ENCODE assay signal across 27 mouse cellular contexts in the genomic region with DNA sequence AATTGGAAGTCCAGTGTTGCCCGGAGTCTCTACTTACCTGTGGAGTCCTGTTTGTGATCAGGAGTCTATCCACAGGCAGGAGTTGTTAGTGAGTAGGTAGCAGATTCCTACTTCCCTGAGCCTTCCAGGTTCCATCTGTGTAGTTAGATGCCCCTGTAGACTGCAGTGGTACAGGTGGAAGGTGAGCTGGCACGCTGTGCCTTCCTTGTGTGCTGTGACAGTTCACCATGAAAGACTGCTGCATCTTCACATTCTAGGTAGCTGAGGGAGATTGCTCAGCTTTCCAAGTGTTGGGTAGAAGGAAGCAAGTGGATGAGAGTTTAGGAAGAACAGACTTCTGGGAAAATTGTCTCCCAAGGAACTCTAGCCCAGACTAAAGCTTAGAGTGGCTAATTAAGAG. TPM values are rescaled to one million over a fixed set of nuclear protein-coding genes. Genes with fewer than 3 reads are reported as not detected.
"Had no signal": no experiment of that assay in that cellular context is flagged by ENCODE, and none has a peak within 500 bp of the region (broad histone marks: within the 10 kb centered on the region; RNA-seq: fewer than 3 reads in every experiment).

No protein-coding gene starts in this region.

- H3K4me2 ChIP-seq: embryonic facial prominence, embryonic 12.5 days; embryonic facial prominence, embryonic 13.5 days; embryonic facial prominence, embryonic 15.5 days; forebrain, embryonic 12.5 days; forebrain, embryonic 13.5 days; forebrain, embryonic 15.5 days; heart, embryonic 11.5 days had no signal

- H3K27ac ChIP-seq: embryonic facial prominence, embryonic 10.5 days; embryonic facial prominence, embryonic 12.5 days; embryonic facial prominence, embryonic 13.5 days; embryonic facial prominence, embryonic 15.5 days; forebrain, embryonic 10.5 days; forebrain, embryonic 12.5 days; forebrain, embryonic 13.5 days; forebrain, embryonic 15.5 days; gastrocnemius, adult 2 months; heart, embryonic 10.5 days had no signal

- H3K36me3 ChIP-seq: embryonic facial prominence, embryonic 10.5 days; embryonic facial prominence, embryonic 12.5 days; embryonic facial prominence, embryonic 15.5 days; forebrain, embryonic 10.5 days; forebrain, embryonic 12.5 days; forebrain, embryonic 15.5 days; heart, embryonic 10.5 days had no signal

- H3K27me3 ChIP-seq: embryonic facial prominence, embryonic 12.5 days; embryonic facial prominence, embryonic 13.5 days; embryonic facial prominence, embryonic 15.5 days; forebrain, embryonic 13.5 days; forebrain, embryonic 15.5 days had no signal

- DNase-seq: cerebellum, adult 2 months; cerebellum, adult 8-10 months; cerebellum, adult 9-10 months; cerebellum, adult 9-11 months; cerebellum, postnatal 10 days; cerebellum, postnatal 25 days; cerebellum, postnatal 36 days; embryo, embryonic 11 days; forebrain, postnatal 0 days; gastrocnemius, adult 2 months; gastrocnemius, postnatal 10 days; gastrocnemius, postnatal 14 days; gastrocnemius, postnatal 25 days; gastrocnemius, postnatal 36 days had no signal

- H3K9ac ChIP-seq: embryonic facial prominence, embryonic 12.5 days; embryonic facial prominence, embryonic 13.5 days; embryonic facial prominence, embryonic 15.5 days; forebrain, embryonic 12.5 days; forebrain, embryonic 13.5 days; forebrain, embryonic 15.5 days; forebrain, postnatal 0 days had no signal

- H3K4me3 ChIP-seq: embryonic facial prominence, embryonic 10.5 days; embryonic facial prominence, embryonic 12.5 days; embryonic facial prominence, embryonic 13.5 days; embryonic facial prominence, embryonic 15.5 days; erythroblast, embryonic 14.5 days; forebrain, embryonic 10.5 days; forebrain, embryonic 12.5 days; forebrain, embryonic 13.5 days; forebrain, embryonic 15.5 days; gastrocnemius, adult 2 months; heart, embryonic 10.5 days had no signal

RNA-seq across cellular contexts. Expression of a gene that starts 18.0 kb away (rescaled TPM):
- total RNA-seq: granulocyte monocyte progenitor cell, adult 5-6 weeks had no signal
- polyA plus RNA-seq: erythroblast, embryonic 14.5 days had no signal

RNA-seq across cellular contexts. Expression of a gene that starts 57.2 kb away (rescaled TPM):
- total RNA-seq: common myeloid progenitor, adult 5-6 weeks; granulocyte monocyte progenitor cell, adult 5-6 weeks had no signal
- polyA plus RNA-seq: erythroblast, embryonic 14.5 days had no signal

RNA-seq across cellular contexts. Expression of a gene that starts 57.9 kb away (rescaled TPM):
- total RNA-seq: granulocyte monocyte progenitor cell, adult 5-6 weeks had no signal
